Mouse (Mus musculus): Measurements from ENCODE around the gene Cyp4f14.

- TF ChIP-seq CTCF (IDR thresholded peaks at IDR 0.05; ENCODE audit: borderline replicate concordance, extremely low read depth, insufficient read depth, insufficient read length): no peak
- TF ChIP-seq POLR2A (IDR thresholded peaks at IDR 0.05; ENCODE audit: borderline replicate concordance, extremely low read depth, insufficient read depth, insufficient read length, poor library complexity, severe bottlenecking): no peak
Observed at GRCm38 (mm10) chr17:32877471-32878171, 39.5 kb downstream of the Cyp4f14 start.
